Mouse (Mus musculus) hindbrain, postnatal 0 days (tissue): ENCODE results near the gene Prdx3. TPM values are rescaled to one million over a fixed set of nuclear protein-coding genes. Genes with fewer than 3 reads are reported as not detected.
A peak's percentile ranks its signal among the peaks of the same experiment; 100 is the strongest.
"Not testable (repeated sequence)": the region's sequence is repeated elsewhere in the genome, so short reads cannot be mapped to it uniquely, and the experiment has no call there.

Experiments used
- ATAC-seq: fragments of 200-750 bp; cut with Nextera tagmentation; 2 replicates; pipeline ENCODE4 v1.8.0; 2017; ENCODE audit warnings: mild to moderate bottlenecking, moderate TSS enrichment, moderate library complexity
- DNase-seq: peaks from one replicate; pipeline ENCODE4 v3.0.0-alpha.2; 2015; ENCODE audit warnings: low spot score
- H3K27ac ChIP-seq: fragments of 300-500 bp; sonication (generic); 2 replicates; pipeline ENCODE4 v1.5.1; 2014; ENCODE audit warnings: mild to moderate bottlenecking
- H3K27me3 ChIP-seq: fragments of 300-500 bp; sonication (generic); 2 replicates; pipeline ENCODE4 v1.6.1; 2014; ENCODE audit warnings: low read length, mixed read lengths; ENCODE audit not compliant: insufficient read depth
- H3K36me3 ChIP-seq: fragments of 300-500 bp; sonication (generic); 2 replicates; pipeline ENCODE4 v1.6.1; 2014; ENCODE audit warnings: low read length, mixed read lengths; ENCODE audit not compliant: insufficient read depth
- H3K4me1 ChIP-seq: fragments of 300-500 bp; sonication (generic); 2 replicates; pipeline ENCODE4 v1.6.1; 2014; ENCODE audit warnings: antibody characterized with exemption, low read length, mixed read lengths; ENCODE audit not compliant: insufficient read depth
- H3K4me2 ChIP-seq: fragments of 300-500 bp; sonication (generic); 2 replicates; pipeline ENCODE4 v1.6.1; 2014; ENCODE audit warnings: low read depth, mild to moderate bottlenecking, low read length, moderate library complexity, mixed read lengths
- H3K4me3 ChIP-seq: fragments of 300-500 bp; sonication (generic); 2 replicates; pipeline ENCODE4 v1.5.1; 2014; ENCODE audit warnings: low read length
- H3K9ac ChIP-seq: fragments of 300-500 bp; sonication (generic); replicated peaks from 2 replicates; pipeline ENCODE4 v1.6.1; 2014; ENCODE audit warnings: mild to moderate bottlenecking, low read length, moderate library complexity, mixed read lengths
- H3K9me3 ChIP-seq: fragments of 300-500 bp; sonication (generic); 2 replicates; pipeline ENCODE4 v1.6.1; 2016; ENCODE audit warnings: low read length, mixed read lengths
- CTCF ChIP-seq: IDR thresholded peaks from 2 replicates; pipeline ENCODE4 v1.5.1; 2016; ENCODE audit warnings: antibody characterized with exemption, control low read depth, low read depth
- WGBS: fragments of 180-500 bp; shearing (Covaris S2); extraction: QIAGEN DNeasy Blood & Tissue Kit; methylation state at CpG from one replicate; pipeline ENCODE4 v1.1.7; 2014; 5-methylcytosine and 5-hydroxymethylcytosine counted together
- polyA plus RNA-seq: library from polyadenylated mRNA; unstranded; fragments of >200 nt; fragmentation: Nextera tagmentation; extraction: Ambion mirVana; gene quantifications from 2 replicates; pipeline ENCODE4 v1.2.1, GENCODE M21; 2015
- total RNA-seq: library from RNA; depleted of rRNA; stranded (reverse); fragments of >200 nt; gene quantifications from 2 replicates; pipeline ENCODE4 v1.2.3, GENCODE M21; 2014; rRNA removed

Prdx3 gene
- total and polyA plus RNA-seq, 2 experiments from 2014 or later, result 97.0 to 130 TPM

DNA sequence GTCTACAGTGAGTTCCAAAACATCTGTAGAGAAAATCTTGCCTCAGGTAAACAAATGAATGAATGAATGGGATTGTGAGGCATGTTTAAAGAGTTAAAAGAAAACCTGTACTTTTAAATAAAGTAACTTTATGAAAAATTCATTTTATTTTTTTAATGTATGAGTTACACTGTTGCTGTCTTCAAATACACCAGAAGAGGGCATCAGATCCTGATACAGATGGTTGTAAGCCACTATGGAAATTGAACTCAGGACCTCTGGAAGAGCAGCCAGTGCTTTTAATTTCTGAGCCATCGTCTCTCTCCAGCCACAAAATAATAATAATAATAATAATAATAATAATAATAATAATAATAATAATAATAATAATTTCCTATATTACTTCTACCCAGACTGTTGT is 3.9 kb downstream of the Prdx3 start:
- H3K36me3 ChIP-seq, result peaks cover 6% of the 10 kb centered on the region
- H3K4me1 ChIP-seq, result no peaks in the 10 kb centered on the region
- no peak overlapping the region for H3K9ac ChIP-seq
- TF ChIP-seq CTCF, result peak; percentile 34
- H3K4me2 ChIP-seq, result no peak overlapping the region
- no peak for ATAC-seq
- no peak overlapping the region for H3K27ac ChIP-seq
- no peaks in the 10 kb centered on the region for H3K9me3 ChIP-seq
- H3K4me3 ChIP-seq, result no peak overlapping the region
- 80% methylated on average over 1 of the region's 1 CpGs for WGBS
- DNase-seq, result no peak
- no peaks in the 10 kb centered on the region for H3K27me3 ChIP-seq

DNA sequence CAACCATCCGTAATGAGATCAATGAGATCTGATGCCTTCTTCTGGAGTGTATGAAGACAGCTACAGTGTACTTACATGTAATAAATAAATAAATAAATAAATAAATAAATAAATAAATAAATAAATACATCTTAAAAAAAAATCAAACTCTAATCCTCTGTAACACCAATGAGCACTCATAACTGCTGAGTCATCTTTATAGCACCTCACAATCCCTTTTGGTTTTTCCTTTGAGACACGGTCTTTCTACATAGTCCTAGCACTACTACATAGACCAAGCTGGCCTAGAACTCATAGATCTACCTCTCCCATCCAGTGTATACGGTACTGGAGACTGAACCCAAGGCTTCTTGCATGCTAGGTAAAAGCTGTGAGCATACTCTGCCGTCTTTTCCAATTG is 8.2 kb downstream of the Prdx3 start:
- H3K36me3 ChIP-seq, ATAC-seq, H3K4me2 ChIP-seq, DNase-seq, H3K4me3 ChIP-seq, H3K9ac ChIP-seq, H3K9me3 ChIP-seq, H3K27ac ChIP-seq, H3K27me3 ChIP-seq, H3K4me1 ChIP-seq: not testable (repeated sequence)
- WGBS, result 97% methylated on average over 4 of the region's 4 CpGs

GRCm38 (mm10) chr19:60860868-60861700 is 13.3 kb downstream of the Prdx3 start, which contains the start of gene Sfxn4:
Sfxn4 (minus strand) TSS chr19:60861479.
- Histone ChIP-seq H3K27ac (peak within 1 kb of the TSS; percentile 81), H3K9me3 (no peaks in the 10 kb centered on the region), H3K4me1 (peaks cover 3% of the 10 kb centered on the region; the same call in 1 of the 2 replicates), H3K9ac (peak within 1 kb of the TSS; percentile 69), H3K4me3 (peak within 1 kb of the TSS; percentile 58), H3K4me2 (peak within 1 kb of the TSS; percentile 75), H3K36me3 (0 out of 2 replicates have a peak, but pooled peaks cover 3% of the 10 kb centered on the region), H3K27me3 (no peaks in the 10 kb centered on the region)
- WGBS, result 3% methylated on average over 30 of the region's 30 CpGs
- 0 out of 2 replicates have a peak, but pooled peaks have one; percentile 10 for TF ChIP-seq CTCF
- ATAC-seq (peak; percentile 99), DNase-seq (peak; percentile 93)

DNA sequence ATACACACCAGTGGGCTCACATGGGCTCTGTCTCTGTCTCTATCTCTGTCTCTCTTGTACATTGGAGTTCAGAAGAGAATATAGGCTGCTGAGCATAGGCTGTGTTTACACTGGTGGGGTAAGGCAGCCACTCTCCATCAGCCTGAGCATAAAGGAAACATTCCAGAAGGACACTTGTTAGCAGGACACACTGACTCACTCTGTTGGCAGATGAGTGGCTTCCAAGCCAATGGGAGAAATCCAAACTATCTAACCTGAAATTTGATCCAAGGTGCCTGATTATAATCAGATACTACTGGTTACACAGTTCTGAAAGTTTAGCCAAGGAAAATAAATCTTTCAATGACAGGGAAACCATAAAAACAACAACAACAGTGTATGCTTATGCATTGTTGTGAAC is 28.6 kb downstream of the Prdx3 start:
- no peak for TF ChIP-seq CTCF
- Histone ChIP-seq H3K4me3 (no peak overlapping the region), H3K36me3 (peaks cover 5% of the 10 kb centered on the region; the same call in 1 of the 2 replicates), H3K9ac (no peak overlapping the region), H3K27me3 (no peaks in the 10 kb centered on the region), H3K27ac (no peak overlapping the region), H3K4me1 (no peaks in the 10 kb centered on the region), H3K9me3 (no peaks in the 10 kb centered on the region), H3K4me2 (no peak overlapping the region)
- ATAC-seq, result no peak
- DNase-seq, result no peak

DNA sequence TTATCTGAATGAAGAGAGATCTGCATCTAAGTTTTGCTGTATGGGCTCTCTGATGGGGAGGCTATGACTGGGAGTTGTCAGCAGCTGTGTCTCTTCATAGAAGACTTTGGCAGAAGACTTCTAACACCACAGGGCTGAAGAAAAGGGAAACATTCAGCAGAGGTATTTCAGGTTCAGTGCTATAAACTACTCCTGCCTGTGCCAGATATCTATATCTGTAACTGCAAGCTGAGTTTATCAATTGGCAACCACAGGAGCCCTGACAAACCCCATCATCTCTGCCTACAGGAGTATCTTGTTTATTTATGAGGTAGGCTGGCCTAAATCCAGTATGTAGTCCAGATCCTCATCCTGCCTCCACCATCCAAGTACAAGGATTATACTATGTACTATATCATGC is 31.0 kb downstream of the Prdx3 start:
- DNase-seq (no peak), ATAC-seq (no peak)
- no peak overlapping the region for H3K9ac ChIP-seq
- H3K27ac ChIP-seq, result no peak overlapping the region
- TF ChIP-seq CTCF, result no peak
- no peaks in the 10 kb centered on the region for H3K4me1 ChIP-seq
- peaks cover 10% of the 10 kb centered on the region; the same call in 1 of the 2 replicates for H3K36me3 ChIP-seq
- H3K4me3 ChIP-seq, result no peak overlapping the region
- H3K4me2 ChIP-seq, result no peak overlapping the region
- no peaks in the 10 kb centered on the region for H3K27me3 ChIP-seq
- no peaks in the 10 kb centered on the region for H3K9me3 ChIP-seq

DNA sequence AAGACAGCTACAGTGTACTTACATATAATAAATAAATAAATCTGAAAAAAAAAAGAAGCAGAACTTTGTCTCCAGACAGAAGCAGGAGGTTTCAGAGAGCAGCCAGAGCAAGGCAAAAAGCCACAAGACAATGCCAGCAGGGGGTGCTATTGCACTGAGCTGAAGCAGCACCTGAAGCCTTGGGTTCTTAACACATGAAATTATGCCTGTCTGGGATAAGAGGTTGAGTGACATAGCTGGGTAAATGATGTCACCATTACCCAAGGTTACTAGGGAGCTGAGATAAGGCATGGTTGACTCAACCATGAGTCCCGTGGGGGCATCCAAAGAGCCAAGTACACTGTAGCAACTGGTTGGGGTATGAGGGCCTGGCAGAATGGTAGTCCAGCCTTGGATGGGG is 36.6 kb downstream of the Prdx3 start:
- DNase-seq (peak; percentile 79), ATAC-seq (peak; percentile 59; the same call in 1 of the 2 replicates)
- H3K27me3 ChIP-seq, result no peaks in the 10 kb centered on the region
- WGBS, result 74% methylated on average over 1 of the region's 1 CpGs
- no peaks in the 10 kb centered on the region for H3K4me1 ChIP-seq
- H3K4me3 ChIP-seq, result no peak overlapping the region
- H3K36me3 ChIP-seq, result peaks cover 37% of the 10 kb centered on the region
- H3K9me3 ChIP-seq, result no peaks in the 10 kb centered on the region
- H3K9ac ChIP-seq, result no peak overlapping the region
- no peak overlapping the region for H3K27ac ChIP-seq
- no peak overlapping the region for H3K4me2 ChIP-seq
- peak; percentile 69 for TF ChIP-seq CTCF

- Histone ChIP-seq H3K27me3 (no peaks in the 10 kb centered on the region), H3K36me3 (peaks cover 31% of the 10 kb centered on the region), H3K27ac (no peak overlapping the region), H3K9ac (no peak overlapping the region), H3K4me3 (no peak overlapping the region), H3K4me1 (no peaks in the 10 kb centered on the region), H3K4me2 (no peak overlapping the region), H3K9me3 (no peaks in the 10 kb centered on the region)
- no peak for DNase-seq
- no peak for TF ChIP-seq CTCF
- ATAC-seq, result no peak
- WGBS, result 92% methylated on average over 6 of the region's 6 CpGs
Observed at GRCm38 (mm10) chr19:60818677-60819076, 55.7 kb downstream of the Prdx3 start.

Other genes starting within 250 kb of the Prdx3 start
- 37.2 and 40.1 TPM in 2 replicates for gene Nanos1, start 118.6 kb downstream of the Prdx3 start, total RNA-seq
- gene Nanos1, start 118.6 kb downstream of the Prdx3 start, polyA plus RNA-seq, result 16.0 and 16.1 TPM in 2 replicates
- 68.4 and 78.6 TPM in 2 replicates for gene Eif3a, start 83.9 kb downstream of the Prdx3 start, total RNA-seq
- gene Eif3a, start 83.9 kb downstream of the Prdx3 start, polyA plus RNA-seq, result 89.8 and 95.5 TPM in 2 replicates
- gene Fam45a, start 63.0 kb downstream of the Prdx3 start, total RNA-seq, result 29.7 and 32.0 TPM in 2 replicates
- 44.8 and 45.6 TPM in 2 replicates for gene Fam45a, start 63.0 kb downstream of the Prdx3 start, polyA plus RNA-seq
- 5.5 and 7.3 TPM in 2 replicates for gene Sfxn4, start 13.1 kb downstream of the Prdx3 start, total RNA-seq
- gene Sfxn4, start 13.1 kb downstream of the Prdx3 start, polyA plus RNA-seq, result 10.8 and 11.6 TPM in 2 replicates
- 7.2 and 7.8 TPM in 2 replicates for gene Grk5, start 15.2 kb upstream of the Prdx3 start, total RNA-seq
- gene Grk5, start 15.2 kb upstream of the Prdx3 start, polyA plus RNA-seq, result 1.3 and 1.6 TPM in 2 replicates